Mouse (Mus musculus): ENCODE data around the gene Ccdc30. TPM values are rescaled to one million over a fixed set of nuclear protein-coding genes. Genes with fewer than 3 reads are reported as not detected.

The Ccdc30 gene
- polyA plus RNA-seq, 1 experiment from 2014 or later = 3.6 TPM

DNA sequence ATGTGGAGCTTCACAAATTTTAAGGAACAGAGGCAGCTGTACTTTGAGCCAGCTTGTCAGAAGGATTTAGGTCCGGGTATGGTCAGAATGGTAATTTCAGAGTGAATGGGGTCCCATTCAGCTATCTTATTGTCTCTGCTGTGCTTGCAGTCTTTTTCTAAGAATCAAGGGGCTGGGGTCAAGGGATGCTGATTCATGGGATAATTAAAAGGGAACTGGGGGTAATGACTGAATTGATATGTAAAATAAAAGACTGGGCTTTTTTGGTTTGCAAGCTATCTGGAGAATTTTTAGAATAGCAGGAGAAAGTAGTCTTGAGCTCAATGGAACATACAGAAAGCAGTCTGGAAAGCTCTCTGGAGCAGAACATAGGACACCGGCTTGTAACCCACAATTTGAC lies 11.9 kb downstream of the Ccdc30 start:
- Histone ChIP-seq H3K27me3 (ENCODE audit: insufficient read depth, poor library complexity, severe bottlenecking) (no peaks in the 10 kb centered on the region), H3K4me3 (no peak overlapping the region), H3K9me3 (peaks cover 9% of the 10 kb centered on the region; the same call in 1 of the 2 replicates), H3K36me3 (no peaks in the 10 kb centered on the region), H3K27ac (no peak overlapping the region), H3K4me1 (no peaks in the 10 kb centered on the region)
- no peak for DNase-seq (ENCODE audit: low spot score)
- 86% methylated on average over 2 of the region's 2 CpGs for WGBS

- Histone ChIP-seq H3K36me3 (no peaks in the 10 kb centered on the region), H3K9me3 (peaks cover 9% of the 10 kb centered on the region; the same call in 1 of the 2 replicates), H3K4me3 (no peak overlapping the region), H3K27me3 (ENCODE audit: insufficient read depth, poor library complexity, severe bottlenecking) (no peaks in the 10 kb centered on the region), H3K4me1 (no peaks in the 10 kb centered on the region), H3K27ac (no peak overlapping the region)
- DNase-seq (ENCODE audit: low spot score) = no peak
- WGBS = 64% methylated on average over 7 of the region's 7 CpGs
Measured at GRCm38 (mm10) chr4:119400896-119401295, 14.4 kb downstream of the Ccdc30 start.

DNA sequence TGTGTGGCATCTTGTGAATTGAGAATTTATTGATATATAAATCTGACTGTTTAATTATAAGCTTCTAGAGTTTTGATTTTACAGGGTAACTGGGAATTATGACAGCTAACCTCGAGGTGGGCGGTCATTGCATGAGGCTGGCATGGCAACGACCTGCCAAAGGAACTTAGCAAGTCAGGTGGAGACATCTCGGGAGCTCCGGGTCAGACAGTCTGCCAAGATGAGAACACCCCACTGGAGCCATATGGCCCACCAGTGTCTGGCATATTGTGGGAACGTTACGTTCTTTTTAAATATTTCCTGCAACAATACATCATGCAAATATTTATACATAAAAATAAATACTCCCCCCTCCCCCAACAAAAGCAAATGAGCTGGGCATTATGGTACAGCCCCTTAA lies 16.6 kb downstream of the Ccdc30 start:
- WGBS = 82% methylated on average over 7 of the region's 7 CpGs
- no peaks in the 10 kb centered on the region for H3K4me1 ChIP-seq
- H3K4me3 ChIP-seq = no peak overlapping the region
- no peak for DNase-seq (ENCODE audit: low spot score)
- no peaks in the 10 kb centered on the region for H3K36me3 ChIP-seq
- H3K27ac ChIP-seq = no peak overlapping the region
- H3K27me3 ChIP-seq (ENCODE audit: insufficient read depth, poor library complexity, severe bottlenecking) = peaks cover 8% of the 10 kb centered on the region; the same call in 1 of the 2 replicates
- H3K9me3 ChIP-seq = peaks cover 9% of the 10 kb centered on the region; the same call in 1 of the 2 replicates

DNA sequence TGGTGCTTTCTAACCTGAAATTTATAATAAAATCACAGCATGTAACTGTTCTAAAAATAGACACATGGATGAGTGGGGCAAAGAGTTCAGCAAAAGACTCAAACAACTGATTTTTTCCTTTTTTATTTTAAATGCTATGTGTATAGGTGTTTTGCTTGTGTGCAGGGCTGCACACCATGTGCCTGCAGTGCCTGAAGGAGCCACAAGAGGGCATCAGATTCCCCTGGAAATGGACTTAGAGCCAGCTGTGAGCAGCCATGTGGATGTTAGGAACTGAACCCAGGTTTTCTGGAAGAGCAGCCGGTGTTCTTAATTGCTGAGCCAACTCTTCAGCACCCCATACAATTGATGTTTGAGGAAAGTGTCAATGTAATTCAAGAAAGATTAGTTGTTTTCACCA lies 25.0 kb downstream of the Ccdc30 start:
- no peak for DNase-seq (ENCODE audit: low spot score)
- no peaks in the 10 kb centered on the region for H3K9me3 ChIP-seq
- no peak overlapping the region for H3K27ac ChIP-seq
- no peaks in the 10 kb centered on the region for H3K36me3 ChIP-seq
- 84% methylated on average over 1 of the region's 1 CpGs for WGBS
- H3K4me1 ChIP-seq = no peaks in the 10 kb centered on the region
- peaks cover 5% of the 10 kb centered on the region; the same call in 1 of the 2 replicates for H3K27me3 ChIP-seq (ENCODE audit: insufficient read depth, poor library complexity, severe bottlenecking)
- no peak overlapping the region for H3K4me3 ChIP-seq

- no peak overlapping the region for H3K27ac ChIP-seq
- no peaks in the 10 kb centered on the region for H3K9me3 ChIP-seq
- DNase-seq (ENCODE audit: low spot score) = no peak
- no peaks in the 10 kb centered on the region for H3K4me1 ChIP-seq
- H3K36me3 ChIP-seq = no peaks in the 10 kb centered on the region
- WGBS = 73% methylated on average over 3 of the region's 3 CpGs
- no peak overlapping the region for H3K4me3 ChIP-seq
- H3K27me3 ChIP-seq (ENCODE audit: insufficient read depth, poor library complexity, severe bottlenecking) = no peaks in the 10 kb centered on the region
Measured at GRCm38 (mm10) chr4:119389184-119389583, 26.1 kb downstream of the Ccdc30 start.

DNA sequence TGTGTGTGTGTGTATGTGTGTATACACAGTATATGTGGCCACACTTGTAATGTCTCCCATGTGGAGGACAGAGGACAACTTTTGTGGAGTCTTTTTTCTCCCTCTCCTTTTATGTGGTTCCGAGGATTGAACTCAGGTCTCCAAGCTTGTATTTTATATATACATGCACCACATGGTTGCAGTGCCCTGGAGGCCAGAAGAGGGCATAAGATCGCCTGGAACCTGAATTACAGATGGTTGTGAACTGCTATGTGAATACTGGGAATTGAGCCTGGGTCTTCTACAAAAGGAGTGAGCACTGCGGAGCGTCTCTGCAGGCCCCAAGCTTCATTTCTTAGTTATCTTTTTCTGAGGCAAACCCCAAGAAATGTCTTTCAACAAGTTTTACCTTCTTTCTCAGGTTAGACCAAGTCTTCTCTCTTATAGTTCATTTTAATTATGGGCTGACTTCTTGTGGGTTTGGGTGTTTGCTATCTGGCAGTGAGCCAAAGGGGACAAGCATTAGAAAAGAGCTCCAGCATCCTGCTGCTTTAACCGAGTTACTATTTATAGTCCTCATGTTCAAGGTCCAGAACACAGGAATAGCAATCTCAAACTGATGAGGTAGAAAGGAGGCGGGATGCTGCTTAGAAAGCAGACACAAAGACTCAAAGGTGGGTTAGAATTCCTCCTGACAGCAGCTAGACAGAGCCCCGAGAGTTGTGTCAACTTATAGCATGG lies 33.7 kb downstream of the Ccdc30 start:
- Histone ChIP-seq H3K36me3 (no peaks in the 10 kb centered on the region), H3K27me3 (ENCODE audit: insufficient read depth, poor library complexity, severe bottlenecking) (no peaks in the 10 kb centered on the region), H3K4me3 (no peak overlapping the region), H3K4me1 (peaks cover 6% of the 10 kb centered on the region), H3K9me3 (no peaks in the 10 kb centered on the region), H3K27ac (no peak overlapping the region)
- DNase-seq (ENCODE audit: low spot score) = no peak
- WGBS = 65% methylated on average over 7 of the region's 7 CpGs

DNA sequence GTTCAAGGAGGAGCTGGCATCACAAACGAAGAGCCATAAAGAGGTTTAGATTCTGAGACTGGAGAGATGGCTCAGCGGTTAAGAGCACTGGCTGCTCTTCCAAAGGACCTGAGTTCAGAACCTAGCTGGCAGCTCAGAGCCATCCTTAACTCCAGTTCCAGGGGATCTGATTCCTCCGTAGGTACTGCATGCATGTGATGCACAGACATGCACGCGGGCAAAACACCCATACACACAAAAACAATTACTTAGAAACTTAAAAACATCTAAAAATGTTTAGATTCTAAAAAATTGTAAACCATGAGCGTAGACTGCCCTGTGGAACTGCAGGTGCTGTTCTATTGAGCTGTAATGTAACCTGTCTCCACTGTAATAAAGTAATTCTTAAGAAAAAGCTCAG lies 45.9 kb downstream of the Ccdc30 start:
- Histone ChIP-seq H3K27ac (no peak overlapping the region), H3K4me3 (no peak overlapping the region), H3K9me3 (no peaks in the 10 kb centered on the region), H3K27me3 (ENCODE audit: insufficient read depth, poor library complexity, severe bottlenecking) (no peaks in the 10 kb centered on the region), H3K4me1 (no peaks in the 10 kb centered on the region), H3K36me3 (no peaks in the 10 kb centered on the region)
- no peak for DNase-seq (ENCODE audit: low spot score)
- WGBS = 79% methylated on average over 6 of the region's 6 CpGs

- H3K4me1 ChIP-seq = no peaks in the 10 kb centered on the region
- 54% methylated on average over 4 of the region's 4 CpGs for WGBS
- H3K27ac ChIP-seq = no peak overlapping the region
- DNase-seq (ENCODE audit: low spot score) = no peak
- H3K9me3 ChIP-seq = no peaks in the 10 kb centered on the region
- no peaks in the 10 kb centered on the region for H3K27me3 ChIP-seq (ENCODE audit: insufficient read depth, poor library complexity, severe bottlenecking)
- no peak overlapping the region for H3K4me3 ChIP-seq
- no peaks in the 10 kb centered on the region for H3K36me3 ChIP-seq
Measured at GRCm38 (mm10) chr4:119366758-119367526, 48.4 kb downstream of the Ccdc30 start.

GRCm38 (mm10) chr4:119362231-119362630 lies 53.1 kb downstream of the Ccdc30 start:
- H3K9me3 ChIP-seq = no peaks in the 10 kb centered on the region
- 78% methylated on average over 3 of the region's 3 CpGs for WGBS
- H3K4me3 ChIP-seq = no peak overlapping the region
- H3K27me3 ChIP-seq (ENCODE audit: insufficient read depth, poor library complexity, severe bottlenecking) = peaks cover 9% of the 10 kb centered on the region; the same call in 1 of the 2 replicates
- H3K4me1 ChIP-seq = 0 out of 2 replicates have a peak, but pooled peaks cover 6% of the 10 kb centered on the region
- no peaks in the 10 kb centered on the region for H3K36me3 ChIP-seq
- no peak for DNase-seq (ENCODE audit: low spot score)
- H3K27ac ChIP-seq = no peak overlapping the region

GRCm38 (mm10) chr4:119359196-119359971 lies 55.9 kb downstream of the Ccdc30 start:
- no peaks in the 10 kb centered on the region for H3K36me3 ChIP-seq
- H3K27ac ChIP-seq = peak overlapping the region; percentile 84
- WGBS = 6% methylated on average over 30 of the region's 30 CpGs
- peaks cover 18% of the 10 kb centered on the region; the same call in 1 of the 2 replicates for H3K27me3 ChIP-seq (ENCODE audit: insufficient read depth, poor library complexity, severe bottlenecking)
- H3K9me3 ChIP-seq = no peaks in the 10 kb centered on the region
- DNase-seq (ENCODE audit: low spot score) = peak; percentile 78
- peak overlapping the region; percentile 62 for H3K4me3 ChIP-seq
- 0 out of 2 replicates have a peak, but pooled peaks cover 6% of the 10 kb centered on the region for H3K4me1 ChIP-seq

- 89% methylated on average over 6 of the region's 6 CpGs for WGBS
Measured at GRCm38 (mm10) chr4:119345508-119345907, 69.8 kb downstream of the Ccdc30 start.

GRCm38 (mm10) chr4:119338861-119339361 lies 76.4 kb downstream of the Ccdc30 start:
- no peak for DNase-seq (ENCODE audit: low spot score)
- no peaks in the 10 kb centered on the region for H3K36me3 ChIP-seq
- H3K4me3 ChIP-seq = no peak overlapping the region
- no peaks in the 10 kb centered on the region for H3K27me3 ChIP-seq (ENCODE audit: insufficient read depth, poor library complexity, severe bottlenecking)
- WGBS = 9% methylated on average over 10 of the region's 10 CpGs
- H3K27ac ChIP-seq = no peak overlapping the region
- no peaks in the 10 kb centered on the region for H3K4me1 ChIP-seq
- H3K9me3 ChIP-seq = no peaks in the 10 kb centered on the region

More at GRCm38 (mm10) chr4:119345508-119345907, 69.8 kb downstream of the Ccdc30 start:
- Histone ChIP-seq H3K27ac (no peak overlapping the region), H3K9me3 (no peaks in the 10 kb centered on the region), H3K4me3 (no peak overlapping the region), H3K27me3 (ENCODE audit: insufficient read depth, poor library complexity, severe bottlenecking) (no peaks in the 10 kb centered on the region), H3K4me1 (no peaks in the 10 kb centered on the region), H3K36me3 (no peaks in the 10 kb centered on the region)
- DNase-seq (ENCODE audit: low spot score) = no peak

All from heart, embryonic 10.5 days (tissue).